Mouse (Mus musculus): ENCODE results near the gene Cdc123.
A peak's percentile ranks its signal among the peaks of the same experiment; 100 is the strongest.

- TF ChIP-seq CTCF (IDR thresholded peaks at IDR 0.05; ENCODE audit: borderline replicate concordance, insufficient read depth, low read depth, low read length) (0 out of 2 replicates have a peak, but pooled peaks have one; percentile 5), POLR2A (IDR thresholded peaks at IDR 0.05; ENCODE audit: borderline replicate concordance, insufficient read depth, low read length) (no peak)
These were observed 46.9 kb downstream of the Cdc123 start for GRCm38 (mm10) chr2:5797816-5798672.
